Mouse (Mus musculus): ENCODE results near the gene Kcnc3. TPM values are rescaled to one million over a fixed set of nuclear protein-coding genes. Genes with fewer than 3 reads are reported as not detected.

Kcnc3 gene
- total RNA-seq, 2 experiments from 2014 or later: 184 to 186 TPM

GRCm38 (mm10) chr7:44649990-44650389 is 59.5 kb downstream of the Kcnc3 start:
- peak; percentile 55 to 81 for DNase-seq (ENCODE audit: low spot score in 2 of 2)
- peak; percentile 91 for TF ChIP-seq CTCF (conservative IDR thresholded peaks at IDR 0.05)
- H3K4me3 ChIP-seq: no peak overlapping the region
- no peak overlapping the region for H3K27ac ChIP-seq

- H3K27ac ChIP-seq: no peak overlapping the region
- TF ChIP-seq CTCF (conservative IDR thresholded peaks at IDR 0.05): no peak
- no peak for DNase-seq (ENCODE audit: low spot score in 2 of 2)
- H3K4me3 ChIP-seq: no peak overlapping the region
These were observed 61.0 kb downstream of the Kcnc3 start for GRCm38 (mm10) chr7:44651416-44651815.

GRCm38 (mm10) chr7:44653773-44654172 is 63.3 kb downstream of the Kcnc3 start:
- no peak overlapping the region for H3K4me3 ChIP-seq
- no peak overlapping the region for H3K27ac ChIP-seq
- peak; percentile 71 for TF ChIP-seq CTCF (conservative IDR thresholded peaks at IDR 0.05)
- no peak for DNase-seq (ENCODE audit: low spot score in 2 of 2)

Other genes with a start within 250 kb of the Kcnc3 start
- gene Syt3, start 206.6 kb upstream of the Kcnc3 start, total RNA-seq (2021): 10 to 100 TPM; 89.4 to 95.9 TPM
- 1 to 10 TPM; 3.0 to 3.3 TPM for gene 1700008O03Rik, start 204.8 kb upstream of the Kcnc3 start, total RNA-seq (2021)
- gene Lrrc4b, start 161.6 kb upstream of the Kcnc3 start, total RNA-seq (2021): 100 to 1,000 TPM; 318 to 334 TPM
- 10 to 100 TPM; 12.2 to 18.1 TPM for gene Aspdh, start 125.3 kb upstream of the Kcnc3 start, total RNA-seq (2021)
- gene Josd2, start 122.7 kb upstream of the Kcnc3 start, total RNA-seq (2021): 10 to 100 TPM; 91.3 to 92.0 TPM
- 100 to 1,000 TPM; 210 to 220 TPM for gene Emc10, start 94.1 kb upstream of the Kcnc3 start, total RNA-seq (2021)
- 10 to 100 TPM; 19.3 to 23.4 TPM for gene Fam71e1, start 94.1 kb upstream of the Kcnc3 start, total RNA-seq (2021)
- gene Mybpc2, start 66.0 kb upstream of the Kcnc3 start, total RNA-seq (2021): not detected
- gene Spib, start 58.6 kb upstream of the Kcnc3 start, total RNA-seq (2021): under 1 TPM; 0.12 to 0.13 TPM
- 10 to 100 TPM in 1 of 2 experiments, 1 to 10 TPM in 1; 9.0 to 10.5 TPM for gene Pold1, start 41.8 kb upstream of the Kcnc3 start, total RNA-seq (2021)
- gene Nr1h2, start 36.7 kb upstream of the Kcnc3 start, total RNA-seq (2021): 10 to 100 TPM; 58.2 to 66.7 TPM
- gene Napsa, start 18.3 kb upstream of the Kcnc3 start, total RNA-seq (2021): not detected
- gene Myh14, start 80.2 kb downstream of the Kcnc3 start, total RNA-seq (2021): 10 to 100 TPM; 30.4 TPM
- not detected for gene Izumo2, start 118.1 kb downstream of the Kcnc3 start, total RNA-seq (2021)
- 10 to 100 TPM; 31.7 to 35.4 TPM for gene Vrk3, start 157.7 kb downstream of the Kcnc3 start, total RNA-seq (2021)
- under 1 TPM; 0.25 to 0.44 TPM for gene Zfp473, start 160.4 kb downstream of the Kcnc3 start, total RNA-seq (2021)
- gene Nup62, start 225.4 kb downstream of the Kcnc3 start, total RNA-seq (2021): 10 to 100 TPM; 29.7 to 33.2 TPM
- gene Il4i1, start 225.7 kb downstream of the Kcnc3 start, total RNA-seq (2021): 1 to 10 TPM; 2.6 to 3.3 TPM
- gene Atf5, start 226.0 kb downstream of the Kcnc3 start, total RNA-seq (2021): 10 to 100 TPM; 27.0 to 30.0 TPM

Measured in layer of hippocampus, adult 2 months (tissue).